Mouse (Mus musculus): Measurements from ENCODE around the gene Gpr19.

- TF ChIP-seq CTCF (IDR thresholded peaks at IDR 0.05; ENCODE audit: low read depth), result peak; percentile 63
- no peak for TF ChIP-seq EP300 (IDR thresholded peaks at IDR 0.05; ENCODE audit: low read depth)
Observed at GRCm38 (mm10) chr6:134947311-134948087, 49.1 kb upstream of the Gpr19 start.

All from heart, postnatal 0 days (tissue).